Mouse (Mus musculus): Measurements from ENCODE around the gene Tsg101. TPM values are rescaled to one million over a fixed set of nuclear protein-coding genes. Genes with fewer than 3 reads are reported as not detected.
"Not testable (repeated sequence)": the region's sequence is repeated elsewhere in the genome, so short reads cannot be mapped to it uniquely, and the experiment has no call there.

Gene Tsg101
- 10 to 100 TPM; 72.4 to 91.6 (median 78.7) TPM for total RNA-seq (2022)

DNA sequence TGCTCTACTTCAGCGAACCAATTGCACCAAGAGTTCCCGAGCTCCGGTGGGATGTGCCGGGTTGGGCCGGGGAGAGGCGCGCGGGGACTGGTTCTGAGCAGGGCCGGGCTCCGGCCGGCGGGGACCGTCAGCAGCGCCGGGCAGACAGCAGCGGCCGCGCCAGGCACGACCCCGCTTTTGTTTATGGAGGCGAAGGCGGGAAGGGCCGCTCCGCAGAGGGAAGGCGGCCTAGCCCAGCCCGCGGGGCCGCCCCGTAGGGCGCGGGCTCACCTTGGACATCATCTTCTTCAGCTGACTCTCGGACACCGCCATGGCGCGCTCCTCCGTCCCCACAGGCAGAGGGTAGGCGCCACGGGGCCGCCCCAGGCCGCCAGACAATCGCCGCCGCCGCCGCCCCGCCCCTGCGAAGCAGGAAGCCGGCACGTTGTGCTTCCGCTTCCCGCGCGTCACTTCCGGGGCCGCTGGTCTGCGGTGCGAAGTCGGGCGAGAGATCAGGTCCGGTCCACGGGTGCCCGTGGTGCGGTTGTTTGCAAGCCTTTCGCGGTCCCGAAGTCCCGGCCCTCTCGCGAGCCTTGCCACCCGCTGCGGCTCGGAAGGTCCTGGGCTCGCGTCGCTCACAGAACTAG, at the start of gene Tsg101:
Gene Tsg101 (minus strand): TSS at position 419 of the 626 bp plus-strand sequence.
- peak; percentile 88 for DNase-seq

DNA sequence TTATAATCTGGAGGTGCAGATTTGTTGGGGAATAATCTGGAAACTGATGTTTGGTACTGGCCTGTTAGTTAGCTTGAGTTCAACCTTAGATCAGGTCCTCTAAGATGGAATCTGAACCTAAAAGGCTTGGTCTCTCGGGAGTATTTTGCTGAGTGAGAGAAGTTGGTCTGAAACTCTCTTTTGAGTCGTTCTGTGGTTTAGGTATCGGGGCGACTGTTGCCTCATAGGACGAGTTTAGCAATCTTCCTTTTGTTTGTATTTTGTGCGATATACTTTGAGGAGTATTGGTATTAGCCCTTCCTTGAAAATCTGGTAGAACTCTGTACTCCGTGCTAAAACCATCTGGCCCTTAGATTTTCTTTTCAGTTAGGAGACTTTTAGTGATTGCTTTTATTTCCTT, 44.3 kb upstream of the Tsg101 start:
- DNase-seq, result no peak

DNA sequence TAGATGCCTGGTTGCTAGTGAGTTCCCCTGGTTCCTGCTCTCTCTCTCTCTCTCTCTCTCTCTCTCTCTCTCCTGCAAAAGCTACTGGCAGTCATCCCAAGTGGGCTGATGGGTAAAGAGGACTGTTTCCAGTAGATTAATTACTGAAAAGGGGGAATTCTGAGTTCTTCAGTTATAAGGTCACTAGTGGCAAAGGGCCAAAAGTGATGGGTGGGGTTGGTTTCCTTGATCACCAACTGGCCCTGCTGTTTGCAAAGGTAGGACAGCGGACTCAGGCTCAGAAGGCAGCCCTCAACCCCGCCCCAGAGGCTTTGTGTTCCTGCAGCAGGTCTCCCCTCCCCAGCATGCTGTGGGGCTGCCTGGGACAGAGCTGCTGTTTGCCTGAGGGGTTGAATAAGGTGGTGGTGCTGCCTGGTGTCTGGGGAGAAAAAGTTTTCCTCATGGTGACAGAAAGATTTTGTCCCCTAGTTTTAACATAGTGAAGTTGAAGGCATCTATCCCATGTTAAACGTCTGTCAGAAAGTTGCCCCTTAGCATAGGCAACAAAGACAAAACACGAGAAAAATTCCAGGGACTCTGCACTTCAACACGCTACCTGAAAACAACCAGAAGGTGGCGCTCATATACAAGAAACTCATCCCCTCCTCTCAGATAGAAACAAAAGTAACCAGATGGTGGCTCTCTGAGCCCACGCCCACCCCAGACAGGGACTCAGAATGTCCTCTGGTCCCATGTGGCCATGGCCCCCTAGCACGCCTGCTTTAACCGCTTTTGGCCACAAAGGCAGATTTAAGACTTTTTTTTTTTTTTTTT, 43.2 kb upstream of the Tsg101 start:
- peak; percentile 34 for DNase-seq

DNA sequence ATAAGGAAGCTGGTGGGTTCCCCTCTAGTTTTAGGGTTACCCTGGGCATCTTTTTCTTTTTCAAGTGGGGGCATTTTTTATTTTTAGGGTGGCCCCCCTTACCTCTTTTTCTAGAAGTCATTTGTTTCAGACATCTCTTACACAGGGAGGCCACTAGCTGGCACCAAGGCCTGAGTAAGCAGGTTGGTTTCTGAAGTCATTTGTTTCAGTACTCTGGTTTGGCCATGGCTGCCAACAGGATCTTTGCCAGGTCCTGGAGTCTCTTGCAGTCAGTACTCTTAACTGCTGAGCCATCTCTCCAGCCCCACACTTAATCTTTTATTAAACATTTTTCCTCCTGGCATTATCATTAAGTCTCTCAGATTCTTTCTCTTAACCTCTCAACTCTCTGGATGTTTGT, 42.4 kb upstream of the Tsg101 start:
- no peak for DNase-seq

- DNase-seq, result no peak
Measured at GRCm38 (mm10) chr7:46960991-46961390, 41.2 kb upstream of the Tsg101 start.

DNA sequence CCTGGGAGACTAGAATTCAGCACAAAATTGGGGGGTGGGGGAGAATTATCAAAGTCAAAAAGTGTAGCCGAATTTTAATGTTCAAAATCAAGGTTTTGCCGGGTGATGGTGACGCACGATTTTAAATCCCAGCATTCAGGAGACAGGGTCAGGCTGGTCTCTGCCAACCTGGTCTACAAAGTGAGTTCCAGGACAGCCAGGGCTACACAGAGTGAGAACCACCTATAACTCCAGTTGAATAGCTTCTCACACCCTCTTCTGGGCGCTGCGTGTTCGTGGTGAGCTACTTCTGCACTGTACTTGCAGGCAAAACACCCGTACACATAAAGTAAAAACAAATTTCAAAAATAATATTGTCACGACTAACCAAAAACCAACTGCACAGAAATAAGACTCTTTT, 39.1 kb upstream of the Tsg101 start:
- DNase-seq, result no peak

DNA sequence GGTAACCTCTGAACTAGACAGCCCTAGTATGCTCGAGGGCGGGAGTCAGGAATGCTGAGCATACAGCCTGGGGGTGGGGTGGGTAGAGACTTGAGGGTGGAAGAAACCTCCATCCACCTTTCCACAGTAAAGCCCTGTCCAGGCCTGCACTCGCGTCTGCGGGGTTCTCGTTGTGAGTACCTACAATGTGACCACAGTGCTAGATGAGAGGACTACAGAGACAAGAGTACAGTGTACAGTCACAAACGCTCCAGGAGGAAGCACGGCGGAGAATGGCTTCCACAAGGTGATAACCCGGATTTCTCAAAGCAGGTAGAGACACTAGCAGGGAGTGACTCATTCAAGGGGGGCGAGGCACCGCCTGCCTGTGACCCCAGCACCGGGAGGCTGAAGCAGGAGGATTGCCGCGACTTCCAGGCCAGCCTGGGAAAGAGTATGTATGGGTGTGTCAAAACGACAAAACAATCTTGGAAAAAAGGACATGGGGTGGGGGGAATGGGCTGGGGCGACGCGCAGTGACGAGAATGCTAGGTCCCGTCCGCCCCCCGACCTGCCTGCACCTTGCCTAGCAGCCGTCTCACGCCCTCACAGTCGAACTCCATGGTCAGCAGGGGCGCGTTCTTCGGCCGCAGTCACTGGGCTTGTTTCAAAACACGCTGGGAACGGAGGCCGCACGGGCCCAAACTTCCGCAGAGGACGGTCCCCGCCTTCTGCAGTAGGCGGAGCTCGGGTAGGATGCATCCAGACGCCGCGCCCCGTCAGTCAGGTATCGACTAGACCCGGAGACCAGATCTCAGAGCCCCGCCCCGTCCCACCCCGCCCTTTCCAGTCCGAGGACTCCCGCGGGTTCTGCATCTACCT, 38.3 kb upstream of the Tsg101 start, which contains the start of gene Uevld:
Gene Uevld (minus strand): TSS at position 697 of the 861 bp plus-strand sequence.
- peak; percentile 93 for DNase-seq

DNA sequence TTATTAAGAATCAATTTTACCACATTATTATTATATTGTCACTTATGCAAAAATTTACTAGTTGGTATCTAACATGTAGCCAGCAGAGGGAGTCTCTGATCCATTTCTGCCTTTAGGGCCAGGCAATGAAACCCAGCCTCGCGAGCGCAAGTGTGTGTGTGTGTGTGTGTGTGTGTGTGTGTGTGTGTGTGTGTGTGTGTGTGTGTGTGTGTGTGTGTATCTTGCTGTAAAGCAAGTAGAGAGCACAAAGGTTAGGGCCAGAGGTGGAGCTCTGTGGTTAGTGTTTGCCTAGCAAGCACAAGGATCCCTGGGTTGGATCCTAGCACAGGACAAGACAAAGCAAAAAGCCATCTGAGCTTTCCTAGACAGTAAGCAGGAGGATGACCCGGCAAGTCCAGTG, 16.1 kb upstream of the Tsg101 start:
- DNase-seq, result no peak

DNA sequence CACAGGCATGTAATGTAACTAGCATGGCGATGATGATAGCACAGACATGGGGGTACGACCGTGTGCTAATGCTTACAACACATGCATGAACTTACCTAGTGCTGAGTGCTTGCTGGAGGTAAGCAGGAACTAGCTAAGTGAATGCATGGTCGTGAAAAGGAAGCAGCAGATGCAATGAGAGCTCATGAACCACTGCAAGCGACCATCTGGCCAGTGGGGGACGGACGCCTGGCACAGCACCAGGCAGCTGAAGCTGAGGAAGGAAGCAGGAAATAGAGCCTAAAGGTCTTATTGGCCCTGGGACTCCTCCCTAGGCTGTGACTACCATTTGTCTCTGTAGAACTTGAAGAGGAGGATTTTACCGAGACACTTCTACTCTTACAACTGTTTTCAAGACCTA, 15.0 kb upstream of the Tsg101 start:
- DNase-seq, result no peak

DNA sequence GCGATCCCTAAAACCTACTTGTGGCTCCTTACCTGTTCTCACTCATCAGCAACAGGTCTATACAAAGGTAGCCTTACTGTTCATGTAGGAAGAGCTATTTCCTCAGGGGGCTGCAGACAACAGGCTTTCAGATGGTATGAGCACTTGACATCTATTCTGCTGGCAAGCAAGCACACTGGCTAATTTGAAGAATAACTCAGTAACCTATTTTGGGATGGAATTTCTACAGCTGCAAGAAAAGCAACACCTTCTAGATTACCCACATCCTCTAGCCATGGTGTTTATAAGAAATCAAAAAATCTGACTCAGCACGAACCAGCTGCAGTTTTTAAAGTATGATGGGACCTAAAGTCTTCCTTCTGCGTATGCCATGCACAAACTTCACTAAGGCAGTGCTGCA, 11.6 kb upstream of the Tsg101 start:
- no peak for DNase-seq

- DNase-seq, result no peak
Measured at GRCm38 (mm10) chr7:46928291-46928690, 8.5 kb upstream of the Tsg101 start.

GRCm38 (mm10) chr7:46922075-46922474, 2.3 kb upstream of the Tsg101 start:
- no peak for DNase-seq

DNA sequence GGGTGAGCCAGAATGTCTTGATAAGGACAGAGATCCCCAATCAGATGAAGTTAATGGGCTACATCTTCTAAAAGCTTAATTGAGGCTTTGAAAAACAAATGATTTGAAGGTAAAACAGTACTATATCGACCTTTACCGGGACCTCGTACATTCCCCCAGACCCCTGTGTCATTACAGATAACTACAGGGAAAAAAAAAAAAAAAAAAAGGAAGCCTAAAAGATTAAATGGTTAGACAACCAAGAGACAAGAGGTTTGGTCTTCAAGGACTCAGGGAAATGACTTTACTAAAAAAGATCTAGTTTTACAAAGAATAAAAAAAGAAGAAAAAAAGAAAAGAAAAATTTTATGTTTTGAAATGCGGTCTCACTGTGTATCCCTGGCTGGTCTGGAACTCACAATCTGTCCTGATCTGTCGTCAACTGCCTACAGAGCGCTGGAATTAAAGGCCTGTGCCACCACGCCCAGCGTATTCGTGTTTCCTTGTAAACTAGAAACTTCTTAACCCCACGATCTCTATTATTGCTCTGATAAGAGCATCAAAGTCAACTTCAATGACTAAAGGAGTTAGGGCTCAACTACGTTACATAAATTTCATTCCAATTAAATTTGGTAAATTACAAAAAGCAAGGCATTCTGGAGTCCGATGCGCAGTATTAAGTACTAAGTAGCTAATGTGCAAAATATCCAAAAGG, 944 bp downstream of the Tsg101 start:
- no peak for DNase-seq

- DNase-seq, result no peak
Measured at GRCm38 (mm10) chr7:46916376-46916775, 3.4 kb downstream of the Tsg101 start.

DNA sequence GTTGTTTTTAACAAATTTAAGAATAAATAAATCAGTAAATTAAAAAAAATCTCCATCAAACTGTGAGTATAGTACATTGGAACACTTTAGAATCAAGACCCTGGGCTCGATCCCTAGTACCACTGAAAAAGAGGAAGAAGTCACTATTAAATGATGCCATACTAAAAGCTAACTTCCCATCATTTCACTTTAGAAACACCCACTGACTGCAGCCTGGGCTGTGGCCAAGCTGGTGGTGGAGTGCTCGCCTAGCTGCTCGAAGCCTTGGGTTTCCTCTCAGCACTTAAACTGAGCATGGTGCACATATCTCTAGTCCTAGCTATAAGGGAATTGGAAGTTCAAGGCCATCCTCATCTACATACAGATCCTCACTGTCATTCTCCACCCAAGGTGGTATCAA, 8.5 kb downstream of the Tsg101 start:
- no peak for DNase-seq

- no peak for DNase-seq
Measured at GRCm38 (mm10) chr7:46899343-46899742, 20.4 kb downstream of the Tsg101 start.

DNA sequence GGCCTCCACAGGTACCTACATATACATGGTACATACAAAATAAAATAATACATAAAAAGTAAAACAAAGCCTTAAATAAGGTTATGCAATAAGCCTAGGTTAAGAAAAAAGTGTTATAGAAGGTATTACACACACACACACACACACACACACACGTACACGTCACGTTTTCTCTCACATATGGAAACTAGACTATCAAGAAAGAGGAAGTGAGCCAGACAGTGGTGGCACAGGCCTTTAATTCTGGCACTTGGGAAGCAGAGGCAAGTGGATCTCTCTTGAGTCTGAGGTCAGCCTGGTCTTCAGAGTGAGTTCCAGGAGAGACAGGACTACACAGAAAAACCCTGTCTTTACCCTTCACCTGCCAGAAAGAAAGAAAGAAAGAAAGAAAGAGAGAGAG, 24.3 kb downstream of the Tsg101 start:
- DNase-seq, result no peak

DNA sequence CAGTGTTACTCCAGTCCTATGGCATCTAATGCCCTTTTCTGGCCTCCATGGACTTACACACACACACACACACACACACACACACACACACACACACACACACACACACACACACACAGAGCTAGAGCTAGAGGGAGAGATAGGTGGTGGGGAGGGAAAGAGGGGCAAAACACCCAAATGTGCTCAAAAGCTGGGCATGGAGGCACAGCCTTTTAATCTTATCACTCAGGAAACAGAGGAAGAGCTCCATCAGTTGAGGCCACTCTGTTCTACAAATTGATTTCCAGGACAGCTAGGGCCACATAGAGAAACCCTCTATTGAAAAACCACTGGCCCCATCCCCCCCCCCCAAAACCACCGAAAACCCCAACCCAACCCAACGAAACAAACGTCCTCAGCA, 36.5 kb downstream of the Tsg101 start:
- no peak for DNase-seq

DNA sequence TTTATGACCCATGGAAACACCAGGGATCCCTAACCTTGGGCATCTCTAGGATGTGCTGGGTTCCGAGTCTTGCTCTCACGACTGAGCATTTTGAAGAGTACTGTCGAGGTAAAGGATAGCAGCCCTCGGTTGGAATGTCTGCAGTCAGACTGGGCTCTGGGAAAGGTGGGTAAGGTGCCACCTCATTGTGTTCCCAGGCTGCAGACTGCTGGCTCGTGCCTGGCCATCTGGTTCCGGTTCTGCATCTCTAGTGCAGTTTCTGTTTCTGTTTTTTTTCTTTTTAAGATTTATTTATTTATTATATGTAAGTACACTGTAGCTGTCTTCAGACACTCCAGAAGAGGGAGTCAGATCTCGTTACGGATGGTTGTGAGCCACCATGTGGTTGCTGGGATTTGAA, 37.8 kb downstream of the Tsg101 start:
- not testable (repeated sequence) for DNase-seq

GRCm38 (mm10) chr7:46880992-46881391, 38.8 kb downstream of the Tsg101 start:
- DNase-seq, result no peak

GRCm38 (mm10) chr7:46879851-46880250, 39.9 kb downstream of the Tsg101 start:
- DNase-seq, result no peak

DNA sequence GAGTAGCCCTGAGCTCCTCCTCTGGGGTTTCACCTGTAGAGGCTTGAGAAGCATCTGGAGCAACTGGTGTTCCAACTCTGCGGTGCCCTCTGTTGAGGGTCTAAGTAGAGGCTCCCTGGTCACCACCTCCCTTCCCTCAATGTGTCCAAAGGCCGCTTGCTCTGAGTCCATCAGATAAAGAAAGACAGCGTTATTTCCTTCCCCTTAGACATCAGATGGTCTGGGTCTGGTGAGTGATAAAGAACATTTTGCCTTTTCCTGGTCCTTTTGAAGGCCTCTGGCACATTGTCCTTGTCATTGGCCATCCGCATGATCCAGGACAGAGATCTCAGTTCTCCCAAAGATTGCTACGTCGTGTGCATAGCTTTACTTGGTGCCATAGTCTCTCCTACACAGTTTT, 42.5 kb downstream of the Tsg101 start:
- DNase-seq, result no peak

- no peak for DNase-seq
Measured at GRCm38 (mm10) chr7:46876841-46877240, 42.9 kb downstream of the Tsg101 start.
